Mouse (Mus musculus): ENCODE results near the gene Rhov. TPM values are rescaled to one million over a fixed set of nuclear protein-coding genes. Genes with fewer than 3 reads are reported as not detected.

Gene Rhov
- 0.23 and 0.61 TPM in 2 replicates for polyA plus RNA-seq (2014; fragmentation: Nextera tagmentation; extraction: Ambion mirVana)

DNA sequence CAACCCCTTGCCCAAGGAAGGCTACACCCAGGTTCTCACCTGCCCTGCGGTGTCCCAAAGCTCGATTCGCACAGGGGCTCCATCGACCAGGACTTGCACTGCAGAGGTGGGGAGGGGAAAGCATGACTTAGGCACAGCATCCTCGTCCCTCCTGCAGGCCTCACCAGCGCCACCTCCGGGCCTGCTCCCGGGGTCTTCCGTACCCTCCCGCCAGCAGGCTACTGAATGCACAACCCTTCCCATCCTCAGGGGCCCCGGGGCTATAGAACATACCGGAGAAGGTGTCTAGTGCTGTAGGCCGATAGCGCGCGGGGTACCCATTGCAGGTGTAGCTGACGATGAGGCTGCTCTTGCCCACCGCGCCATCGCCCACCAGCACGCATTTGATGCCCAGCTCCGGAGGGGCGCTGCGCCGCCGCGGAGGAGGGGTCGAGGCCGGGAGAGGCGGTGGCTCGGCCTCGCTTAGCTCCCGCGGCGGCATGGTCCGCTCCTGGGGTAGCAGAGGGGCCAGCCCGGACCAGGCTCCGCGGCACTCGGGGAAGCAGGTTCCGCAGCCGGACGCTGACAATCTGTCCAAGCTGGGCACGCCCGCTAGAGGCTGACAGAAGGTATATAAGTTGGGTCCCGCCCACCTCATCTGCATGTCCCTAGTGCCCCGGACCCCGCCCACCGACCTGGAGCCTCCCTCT, at the start of gene Rhov:
Gene Rhov, minus strand, starts transcription at position 630 of the 689 bp plus-strand sequence.
- Histone ChIP-seq H3K27ac (ENCODE audit: low read depth, low read length) (no peak within 1 kb of the TSS), H3K4me3 (ENCODE audit: low read length) (peak within 1 kb of the TSS; percentile 64), H3K9ac (ENCODE audit: low read depth, low read length) (peak within 1 kb of the TSS; percentile 53), H3K4me2 (replicated peaks; ENCODE audit: low read depth, low read length) (peak within 1 kb of the TSS; percentile 99), H3K9me3 (ENCODE audit: control insufficient read depth, low read length) (no peaks in the 10 kb centered on the region), H3K4me1 (ENCODE audit: control insufficient read depth, insufficient read depth, low read length) (peaks cover 7% of the 10 kb centered on the region; the same call in 1 of the 2 replicates), H3K27me3 (ENCODE audit: control insufficient read depth, insufficient read depth, low read length) (peaks cover 3% of the 10 kb centered on the region; the same call in 1 of the 2 replicates), H3K36me3 (ENCODE audit: control insufficient read depth, insufficient read depth, low read length) (no peaks in the 10 kb centered on the region)
- peak; percentile 88 for ATAC-seq (ENCODE audit: low FRiP score, low TSS enrichment)
- WGBS: under 1% methylated on average over 46 of the region's 49 CpGs

- H3K9me3 ChIP-seq (ENCODE audit: control insufficient read depth, low read length): no peaks in the 10 kb centered on the region
- no peak for ATAC-seq (ENCODE audit: low FRiP score, low TSS enrichment)
- peaks cover 33% of the 10 kb centered on the region for H3K4me1 ChIP-seq (ENCODE audit: control insufficient read depth, insufficient read depth, low read length)
- no peak overlapping the region for H3K27ac ChIP-seq (ENCODE audit: low read depth, low read length)
- peaks cover 53% of the 10 kb centered on the region for H3K27me3 ChIP-seq (ENCODE audit: control insufficient read depth, insufficient read depth, low read length)
- H3K4me2 ChIP-seq (replicated peaks; ENCODE audit: low read depth, low read length): no peak overlapping the region
- H3K36me3 ChIP-seq (ENCODE audit: control insufficient read depth, insufficient read depth, low read length): no peaks in the 10 kb centered on the region
- WGBS: 83% methylated on average over 8 of the region's 8 CpGs
- H3K9ac ChIP-seq (ENCODE audit: low read depth, low read length): no peak overlapping the region
- H3K4me3 ChIP-seq (ENCODE audit: low read length): no peak overlapping the region
Measured at GRCm38 (mm10) chr2:119320571-119320970, 49.5 kb upstream of the Rhov start.

DNA sequence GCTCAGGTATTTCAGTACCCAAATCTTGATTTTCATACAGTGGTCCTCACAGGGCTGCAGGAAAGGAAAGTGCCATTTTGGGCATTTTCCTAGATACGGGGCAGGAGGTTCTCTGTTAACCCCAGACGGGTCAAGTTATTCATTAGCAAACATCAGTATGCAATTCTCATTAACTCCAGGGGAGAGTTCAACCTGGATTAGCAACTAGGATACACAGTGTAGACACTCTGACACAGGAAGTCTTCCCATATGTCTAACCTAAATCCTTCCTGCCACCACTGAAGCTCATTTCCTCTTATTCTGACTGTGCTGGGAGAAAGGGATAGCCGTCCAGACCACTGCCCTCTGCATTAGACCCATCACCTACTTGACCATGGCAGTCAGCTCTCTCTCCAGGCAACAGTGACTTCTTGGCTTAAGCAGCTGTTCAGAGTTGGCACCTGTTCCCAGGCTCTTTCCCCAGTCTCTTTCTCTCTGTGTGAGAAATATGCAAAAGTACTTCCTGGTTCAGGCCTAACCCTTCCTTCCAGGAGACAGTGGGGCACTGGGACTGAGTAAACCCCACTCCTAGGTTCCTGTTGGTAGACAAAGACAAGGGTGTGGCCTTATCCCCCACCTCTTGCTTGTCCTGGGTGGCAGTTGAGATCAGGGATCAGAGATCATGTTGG, 47.1 kb upstream of the Rhov start:
- Histone ChIP-seq H3K27me3 (ENCODE audit: control insufficient read depth, insufficient read depth, low read length) (peaks cover 32% of the 10 kb centered on the region), H3K27ac (ENCODE audit: low read depth, low read length) (no peak overlapping the region), H3K4me1 (ENCODE audit: control insufficient read depth, insufficient read depth, low read length) (peaks cover 17% of the 10 kb centered on the region), H3K4me3 (ENCODE audit: low read length) (no peak overlapping the region), H3K9ac (ENCODE audit: low read depth, low read length) (no peak overlapping the region), H3K9me3 (ENCODE audit: control insufficient read depth, low read length) (no peaks in the 10 kb centered on the region), H3K36me3 (ENCODE audit: control insufficient read depth, insufficient read depth, low read length) (no peaks in the 10 kb centered on the region), H3K4me2 (replicated peaks; ENCODE audit: low read depth, low read length) (no peak overlapping the region)
- 49% methylated on average over 3 of the region's 3 CpGs for WGBS
- no peak for ATAC-seq (ENCODE audit: low FRiP score, low TSS enrichment)

- no peaks in the 10 kb centered on the region for H3K9me3 ChIP-seq (ENCODE audit: control insufficient read depth, low read length)
- no peak overlapping the region for H3K9ac ChIP-seq (ENCODE audit: low read depth, low read length)
- no peak overlapping the region for H3K4me3 ChIP-seq (ENCODE audit: low read length)
- peaks cover 18% of the 10 kb centered on the region for H3K4me1 ChIP-seq (ENCODE audit: control insufficient read depth, insufficient read depth, low read length)
- H3K36me3 ChIP-seq (ENCODE audit: control insufficient read depth, insufficient read depth, low read length): no peaks in the 10 kb centered on the region
- 82% methylated on average over 12 of the region's 12 CpGs for WGBS
- H3K4me2 ChIP-seq (replicated peaks; ENCODE audit: low read depth, low read length): no peak overlapping the region
- no peak for ATAC-seq (ENCODE audit: low FRiP score, low TSS enrichment)
- H3K27me3 ChIP-seq (ENCODE audit: control insufficient read depth, insufficient read depth, low read length): 0 out of 2 replicates have a peak, but pooled peaks cover 3% of the 10 kb centered on the region
- H3K27ac ChIP-seq (ENCODE audit: low read depth, low read length): no peak overlapping the region
Measured at GRCm38 (mm10) chr2:119314742-119315310, 43.8 kb upstream of the Rhov start.

DNA sequence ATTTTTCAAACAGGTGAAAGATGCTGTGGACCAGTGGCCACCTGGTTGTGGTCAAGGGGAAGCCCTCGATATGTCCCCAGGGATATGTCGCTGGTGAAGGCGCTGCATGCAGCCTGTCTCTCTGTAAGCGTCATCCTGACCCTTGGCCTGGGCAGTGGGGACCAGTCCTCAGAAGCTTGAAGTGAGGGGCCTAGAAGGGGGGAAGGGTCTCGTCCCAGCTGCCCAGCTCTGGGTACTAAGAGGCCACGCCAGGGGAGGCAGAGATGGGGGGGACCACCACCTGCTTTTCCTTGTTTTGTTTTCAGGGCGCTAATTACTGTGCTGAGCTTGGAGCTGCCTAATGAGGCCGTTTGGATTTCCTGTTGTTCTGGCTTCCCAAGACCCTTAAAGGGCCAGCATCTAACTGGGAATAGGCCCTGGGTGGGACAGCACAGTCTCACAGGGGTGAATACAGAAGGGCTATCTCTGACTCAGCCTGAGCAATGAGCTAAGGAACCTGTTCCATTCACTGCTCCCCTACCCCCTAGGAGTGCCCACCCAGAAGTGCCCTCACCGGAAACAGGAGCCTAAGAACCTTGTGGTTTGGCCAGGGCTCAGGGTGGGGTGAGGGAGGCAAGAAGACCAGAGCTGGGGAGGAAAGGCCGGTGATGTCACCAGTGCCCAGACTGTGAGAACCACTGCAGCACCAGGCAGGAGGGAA, 42.9 kb upstream of the Rhov start:
- H3K27ac ChIP-seq (ENCODE audit: low read depth, low read length): peak overlapping the region; percentile 6; the same call in 1 of the 2 replicates
- no peaks in the 10 kb centered on the region for H3K9me3 ChIP-seq (ENCODE audit: control insufficient read depth, low read length)
- no peak; the same call in 1 of the 2 replicates for ATAC-seq (ENCODE audit: low FRiP score, low TSS enrichment)
- 0 out of 2 replicates have a peak, but pooled peaks cover 3% of the 10 kb centered on the region for H3K27me3 ChIP-seq (ENCODE audit: control insufficient read depth, insufficient read depth, low read length)
- WGBS: 23% methylated on average over 10 of the region's 10 CpGs
- H3K36me3 ChIP-seq (ENCODE audit: control insufficient read depth, insufficient read depth, low read length): no peaks in the 10 kb centered on the region
- no peak overlapping the region for H3K4me3 ChIP-seq (ENCODE audit: low read length)
- H3K9ac ChIP-seq (ENCODE audit: low read depth, low read length): no peak overlapping the region
- peaks cover 18% of the 10 kb centered on the region for H3K4me1 ChIP-seq (ENCODE audit: control insufficient read depth, insufficient read depth, low read length)
- H3K4me2 ChIP-seq (replicated peaks; ENCODE audit: low read depth, low read length): no peak overlapping the region

- H3K4me2 ChIP-seq (replicated peaks; ENCODE audit: low read depth, low read length): no peak overlapping the region
- H3K9ac ChIP-seq (ENCODE audit: low read depth, low read length): no peak overlapping the region
- no peaks in the 10 kb centered on the region for H3K9me3 ChIP-seq (ENCODE audit: control insufficient read depth, low read length)
- H3K27me3 ChIP-seq (ENCODE audit: control insufficient read depth, insufficient read depth, low read length): 0 out of 2 replicates have a peak, but pooled peaks cover 3% of the 10 kb centered on the region
- 40% methylated on average over 2 of the region's 2 CpGs for WGBS
- no peak overlapping the region for H3K27ac ChIP-seq (ENCODE audit: low read depth, low read length)
- peaks cover 11% of the 10 kb centered on the region for H3K4me1 ChIP-seq (ENCODE audit: control insufficient read depth, insufficient read depth, low read length)
- no peak overlapping the region for H3K4me3 ChIP-seq (ENCODE audit: low read length)
- no peaks in the 10 kb centered on the region for H3K36me3 ChIP-seq (ENCODE audit: control insufficient read depth, insufficient read depth, low read length)
- no peak for ATAC-seq (ENCODE audit: low FRiP score, low TSS enrichment)
Measured at GRCm38 (mm10) chr2:119312380-119312958, 41.4 kb upstream of the Rhov start.

- no peak overlapping the region for H3K27ac ChIP-seq (ENCODE audit: low read depth, low read length)
- no peak overlapping the region for H3K4me2 ChIP-seq (replicated peaks; ENCODE audit: low read depth, low read length)
- H3K4me1 ChIP-seq (ENCODE audit: control insufficient read depth, insufficient read depth, low read length): peaks cover 11% of the 10 kb centered on the region
- no peak overlapping the region for H3K4me3 ChIP-seq (ENCODE audit: low read length)
- peak; percentile 14; the same call in 1 of the 2 replicates for ATAC-seq (ENCODE audit: low FRiP score, low TSS enrichment)
- no peaks in the 10 kb centered on the region for H3K9me3 ChIP-seq (ENCODE audit: control insufficient read depth, low read length)
- 25% methylated on average over 12 of the region's 12 CpGs for WGBS
- H3K9ac ChIP-seq (ENCODE audit: low read depth, low read length): no peak overlapping the region
- 0 out of 2 replicates have a peak, but pooled peaks cover 3% of the 10 kb centered on the region for H3K27me3 ChIP-seq (ENCODE audit: control insufficient read depth, insufficient read depth, low read length)
- no peaks in the 10 kb centered on the region for H3K36me3 ChIP-seq (ENCODE audit: control insufficient read depth, insufficient read depth, low read length)
Measured at GRCm38 (mm10) chr2:119311544-119311943, 40.5 kb upstream of the Rhov start.

GRCm38 (mm10) chr2:119304798-119305208, 33.7 kb upstream of the Rhov start:
- 25% methylated on average over 3 of the region's 3 CpGs for WGBS
- no peak overlapping the region for H3K4me3 ChIP-seq (ENCODE audit: low read length)
- no peaks in the 10 kb centered on the region for H3K27me3 ChIP-seq (ENCODE audit: control insufficient read depth, insufficient read depth, low read length)
- H3K4me2 ChIP-seq (replicated peaks; ENCODE audit: low read depth, low read length): no peak overlapping the region
- no peak overlapping the region for H3K27ac ChIP-seq (ENCODE audit: low read depth, low read length)
- H3K36me3 ChIP-seq (ENCODE audit: control insufficient read depth, insufficient read depth, low read length): no peaks in the 10 kb centered on the region
- peak; percentile 81 for ATAC-seq (ENCODE audit: low FRiP score, low TSS enrichment)
- no peak overlapping the region for H3K9ac ChIP-seq (ENCODE audit: low read depth, low read length)
- H3K9me3 ChIP-seq (ENCODE audit: control insufficient read depth, low read length): no peaks in the 10 kb centered on the region
- peaks cover 27% of the 10 kb centered on the region for H3K4me1 ChIP-seq (ENCODE audit: control insufficient read depth, insufficient read depth, low read length)
